Mouse (Mus musculus) activated CD4-positive, CD25-positive, alpha-beta regulatory T cell, adult 4 months (primary cell): ENCODE results near the gene Pnmt. TPM values are rescaled to one million over a fixed set of nuclear protein-coding genes. Genes with fewer than 3 reads are reported as not detected.

ENCODE experiments used
- ATAC-seq: one replicate; pipeline ENCODE4 v1.8.0; 2017
- polyA plus RNA-seq, 2 experiments: library from polyadenylated mRNA; unstranded; fragments of 100-300 nt; shearing (Covaris generic); gene quantifications; one replicate each; pipeline ENCODE4 v1.2.1; 2017

The Pnmt gene
- polyA plus RNA-seq, 2 experiments from 2014 or later = not detected

DNA sequence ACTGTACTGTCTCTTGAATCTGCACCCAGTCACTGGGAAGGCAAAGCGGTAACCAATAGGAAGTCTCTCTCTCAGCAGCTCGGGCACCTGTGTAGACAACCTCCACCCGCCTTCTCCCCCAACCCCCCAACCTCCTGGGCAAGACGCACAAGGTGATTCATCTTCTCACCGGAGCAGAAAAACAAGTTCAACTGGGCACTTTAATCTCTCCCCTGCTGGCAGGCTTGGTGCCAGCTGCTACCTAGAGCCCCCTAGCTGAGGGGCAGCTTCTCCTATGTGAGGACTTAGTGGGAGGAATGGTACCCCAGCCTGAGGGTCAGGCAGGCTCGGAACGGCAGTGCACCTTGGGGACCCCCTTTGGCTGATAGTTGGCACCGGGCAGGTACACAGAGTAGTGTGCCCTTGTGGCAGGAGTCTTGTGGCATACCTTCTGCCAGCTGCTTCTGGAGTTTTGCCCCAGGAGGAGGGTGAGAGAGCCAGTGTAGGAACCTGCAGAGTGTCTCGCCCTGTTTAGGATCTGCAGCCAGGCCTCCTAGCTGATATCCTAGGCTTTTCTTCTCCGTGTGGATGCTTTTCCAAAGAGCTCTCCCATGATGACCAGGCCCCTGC is 32.8 kb downstream of the Pnmt start:
- ATAC-seq = no peak

DNA sequence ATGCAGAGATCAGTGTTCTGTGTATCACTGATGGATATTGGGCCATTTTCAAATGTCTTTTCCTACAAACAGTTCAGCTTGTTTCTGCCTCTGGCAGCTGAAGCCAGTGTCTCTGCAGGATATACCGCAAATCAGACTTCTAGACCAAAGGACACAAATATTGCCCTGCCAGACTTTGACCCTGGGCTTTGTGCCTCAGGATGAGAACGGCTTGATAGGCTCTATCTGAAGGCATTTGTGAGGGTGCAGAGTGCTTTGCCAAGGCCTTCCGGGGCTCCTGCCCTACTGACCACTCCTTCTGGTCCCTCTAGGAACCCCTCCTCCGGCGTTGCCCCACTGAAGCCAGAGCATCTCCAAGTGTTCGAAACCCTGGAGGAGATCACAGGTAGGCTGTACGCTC is 40.3 kb downstream of the Pnmt start:
- ATAC-seq = no peak

DNA sequence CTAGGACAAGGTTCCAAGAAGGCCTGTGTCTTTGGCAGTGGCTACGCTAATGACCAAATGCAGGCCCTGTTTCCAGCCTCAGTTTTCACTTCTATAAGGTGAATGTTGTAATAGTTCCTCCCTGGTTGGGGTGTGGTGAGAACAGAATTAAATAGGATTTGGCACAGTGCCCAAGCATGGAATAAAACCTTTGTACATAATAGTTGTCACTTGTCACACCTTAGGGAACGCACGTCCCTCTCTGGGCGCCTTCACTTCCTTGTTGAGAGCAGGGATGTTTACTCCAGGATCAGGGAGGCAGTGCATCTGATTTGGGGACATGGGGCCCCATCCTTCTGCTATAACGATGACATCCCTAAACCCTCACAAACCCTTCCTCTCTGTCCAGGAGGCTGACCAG is 42.2 kb downstream of the Pnmt start:
- no peak for ATAC-seq

DNA sequence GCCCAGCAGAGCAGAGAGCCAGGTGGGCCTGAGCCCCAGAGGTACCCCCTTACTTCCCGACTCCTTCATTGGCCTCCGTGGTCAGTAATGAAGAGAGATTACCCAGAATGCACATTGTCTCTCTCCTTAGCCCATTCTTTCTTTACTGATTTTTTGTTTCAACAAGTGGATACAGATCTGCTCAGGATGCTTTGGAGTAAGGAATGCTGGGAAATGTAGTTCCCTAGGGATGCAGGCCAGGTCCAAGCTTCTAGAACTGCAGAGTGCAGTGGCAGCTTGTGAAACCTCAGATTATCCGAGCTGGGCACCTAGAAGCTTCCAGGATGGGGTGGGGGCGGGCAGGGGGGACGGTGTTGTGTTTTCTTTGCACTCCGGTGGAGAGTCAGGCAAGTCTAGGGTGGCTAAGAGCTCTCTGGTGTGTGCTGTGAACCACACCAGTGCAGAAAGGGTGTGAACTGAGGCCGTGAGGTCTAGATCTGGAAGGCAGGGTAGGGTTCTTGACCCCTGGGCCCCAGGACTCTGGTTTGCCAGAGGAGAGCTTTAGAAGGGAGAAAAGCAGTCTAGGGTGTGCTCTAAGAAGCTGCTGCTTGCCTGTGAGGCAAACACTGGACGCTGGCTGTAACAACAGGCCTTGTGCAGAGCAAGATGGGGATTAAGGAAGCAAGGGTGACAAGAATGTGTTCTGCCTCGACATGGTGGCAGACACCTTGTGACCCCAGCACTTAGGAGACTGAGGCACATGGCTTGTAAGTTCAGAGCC is 45.7 kb downstream of the Pnmt start:
- ATAC-seq = no peak

DNA sequence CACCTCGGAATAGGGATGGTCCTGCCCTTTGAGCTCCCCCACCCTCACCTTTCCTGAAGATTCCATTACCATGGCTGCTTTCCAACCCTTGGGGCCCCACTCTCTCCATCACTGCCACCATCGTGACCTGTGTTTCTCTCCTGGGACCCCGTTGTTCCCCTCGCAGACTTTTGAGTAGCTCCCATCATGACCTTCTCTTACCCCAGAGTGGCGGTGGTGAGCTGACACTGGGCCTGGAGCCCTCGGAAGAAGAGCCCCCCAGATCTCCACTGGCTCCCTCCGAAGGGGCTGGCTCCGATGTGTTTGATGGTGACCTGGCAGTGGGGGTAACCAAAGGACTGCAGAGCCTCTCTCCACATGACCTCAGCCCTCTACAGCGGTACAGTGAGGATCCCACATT is 49.5 kb downstream of the Pnmt start:
- ATAC-seq = no peak

DNA sequence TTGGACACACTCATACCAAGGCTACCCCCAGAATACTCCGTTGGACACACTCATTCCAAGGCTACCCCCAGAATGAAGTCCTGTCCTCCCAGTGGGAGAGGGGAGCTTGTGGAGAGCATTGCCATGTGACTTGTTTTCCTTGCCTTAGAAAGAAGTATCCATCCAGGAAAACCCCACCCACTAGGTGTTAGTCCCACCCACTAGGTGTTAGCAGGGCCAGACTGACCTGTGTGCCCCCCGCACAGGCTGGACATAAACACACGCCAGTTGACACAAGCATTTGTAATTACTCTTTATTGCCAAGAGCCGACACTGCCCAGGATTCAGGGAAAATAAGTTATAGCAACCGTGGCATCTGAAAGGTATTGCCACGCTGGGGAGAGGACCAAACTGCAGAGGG is 51.2 kb downstream of the Pnmt start:
- ATAC-seq = no peak

Other genes starting within 250 kb of the Pnmt start
- gene Fbxl20, start 236.0 kb upstream of the Pnmt start, polyA plus RNA-seq = 1 to 10 TPM; 7.7 to 8.4 TPM
- gene Med1, start 193.2 kb upstream of the Pnmt start, polyA plus RNA-seq = 10 to 100 TPM; 60.6 to 70.5 TPM
- 10 to 100 TPM; 24.6 to 24.9 TPM for gene Cdk12, start 183.4 kb upstream of the Pnmt start, polyA plus RNA-seq
- not detected for gene Neurod2, start 56.8 kb upstream of the Pnmt start, polyA plus RNA-seq
- gene Ppp1r1b, start 38.0 kb upstream of the Pnmt start, polyA plus RNA-seq = not detected
- 10 to 100 TPM; 33.3 to 42.1 TPM for gene Stard3, start 28.1 kb upstream of the Pnmt start, polyA plus RNA-seq
- not detected for gene Tcap, start 2.6 kb upstream of the Pnmt start, polyA plus RNA-seq
- gene Pgap3, start 14.0 kb downstream of the Pnmt start, polyA plus RNA-seq = 1 to 10 TPM; 3.3 to 4.0 TPM
- gene Erbb2, start 26.0 kb downstream of the Pnmt start, polyA plus RNA-seq = under 1 TPM in 1 of 2 experiments, not detected in 1; 0.07 TPM
- 100 to 1,000 TPM; 161 to 193 TPM for gene Mien1, start 52.5 kb downstream of the Pnmt start, polyA plus RNA-seq
- gene Grb7, start 59.9 kb downstream of the Pnmt start, polyA plus RNA-seq = 1 to 10 TPM; 2.3 to 3.4 TPM
- 100 to 1,000 TPM in 1 of 2 experiments, 10 to 100 TPM in 1; 95.8 to 124 TPM for gene Ikzf3, start 159.6 kb downstream of the Pnmt start, polyA plus RNA-seq
- gene Zpbp2, start 164.6 kb downstream of the Pnmt start, polyA plus RNA-seq = 1 to 10 TPM; 4.2 to 7.1 TPM
- gene Ormdl3, start 200.9 kb downstream of the Pnmt start, polyA plus RNA-seq = 10 to 100 TPM; 15.8 to 37.6 TPM
- gene Lrrc3c, start 211.8 kb downstream of the Pnmt start, polyA plus RNA-seq = not detected
- gene Gm12355, start 239.2 kb downstream of the Pnmt start, polyA plus RNA-seq = 1 to 10 TPM; 2.2 to 10.0 TPM
- not detected for gene Gsdma3, start 239.9 kb downstream of the Pnmt start, polyA plus RNA-seq